Mouse (Mus musculus) kidney, embryonic 16.5 days (tissue): ENCODE data around the gene Tomm22. TPM values are rescaled to one million over a fixed set of nuclear protein-coding genes. Genes with fewer than 3 reads are reported as not detected.

Source experiments
- ATAC-seq: fragments of 200-750 bp; cut with Nextera tagmentation; 2 replicates; pipeline ENCODE4 v1.8.0; 2017; ENCODE audit warnings: moderate TSS enrichment; ENCODE audit not compliant: low FRiP score, low TSS enrichment
- H3K27ac ChIP-seq: fragments of 300-500 bp; sonication (generic); 2 replicates; pipeline ENCODE4 v1.5.1; 2014; ENCODE audit warnings: low read length
- H3K27me3 ChIP-seq: fragments of 300-500 bp; sonication (generic); 2 replicates; pipeline ENCODE4 v1.6.1; 2014; ENCODE audit warnings: low read length, control low read depth, mixed read lengths; ENCODE audit not compliant: insufficient read depth
- H3K36me3 ChIP-seq: fragments of 300-500 bp; sonication (generic); 2 replicates; pipeline ENCODE4 v1.6.1; 2014; ENCODE audit warnings: low read length, control low read depth, mixed read lengths; ENCODE audit not compliant: insufficient read depth
- H3K4me1 ChIP-seq: fragments of 300-500 bp; sonication (generic); 2 replicates; pipeline ENCODE4 v1.6.1; 2014; ENCODE audit warnings: low read length, control low read depth, mixed read lengths; ENCODE audit not compliant: insufficient read depth
- H3K4me2 ChIP-seq: fragments of 300-500 bp; sonication (generic); replicated peaks from 2 replicates; pipeline ENCODE4 v1.6.1; 2014; ENCODE audit warnings: low read depth, low read length
- H3K4me3 ChIP-seq: fragments of 300-500 bp; sonication (generic); 2 replicates; pipeline ENCODE4 v1.5.1; 2014; ENCODE audit warnings: mild to moderate bottlenecking, low read length
- H3K9ac ChIP-seq: fragments of 300-500 bp; sonication (generic); replicated peaks from 2 replicates; pipeline ENCODE4 v1.6.1; 2014; ENCODE audit warnings: low read length
- H3K9me3 ChIP-seq: fragments of 300-500 bp; sonication (generic); 2 replicates; pipeline ENCODE4 v1.6.1; 2016; ENCODE audit warnings: low read length, control low read depth
- WGBS: fragments of 180-500 bp; shearing (Covaris S2); extraction: QIAGEN DNeasy Blood & Tissue Kit; methylation state at CpG from one replicate; pipeline ENCODE4 v1.1.7; 2014; 5-methylcytosine and 5-hydroxymethylcytosine counted together
- polyA plus RNA-seq: library from polyadenylated mRNA; unstranded; fragments of >200 nt; fragmentation: Nextera tagmentation; extraction: Ambion mirVana; gene quantifications from 2 replicates; pipeline ENCODE4 v1.2.1, GENCODE M21; 2015

Tomm22 gene
- polyA plus RNA-seq, 1 experiment from 2014 or later = 263 TPM

DNA sequence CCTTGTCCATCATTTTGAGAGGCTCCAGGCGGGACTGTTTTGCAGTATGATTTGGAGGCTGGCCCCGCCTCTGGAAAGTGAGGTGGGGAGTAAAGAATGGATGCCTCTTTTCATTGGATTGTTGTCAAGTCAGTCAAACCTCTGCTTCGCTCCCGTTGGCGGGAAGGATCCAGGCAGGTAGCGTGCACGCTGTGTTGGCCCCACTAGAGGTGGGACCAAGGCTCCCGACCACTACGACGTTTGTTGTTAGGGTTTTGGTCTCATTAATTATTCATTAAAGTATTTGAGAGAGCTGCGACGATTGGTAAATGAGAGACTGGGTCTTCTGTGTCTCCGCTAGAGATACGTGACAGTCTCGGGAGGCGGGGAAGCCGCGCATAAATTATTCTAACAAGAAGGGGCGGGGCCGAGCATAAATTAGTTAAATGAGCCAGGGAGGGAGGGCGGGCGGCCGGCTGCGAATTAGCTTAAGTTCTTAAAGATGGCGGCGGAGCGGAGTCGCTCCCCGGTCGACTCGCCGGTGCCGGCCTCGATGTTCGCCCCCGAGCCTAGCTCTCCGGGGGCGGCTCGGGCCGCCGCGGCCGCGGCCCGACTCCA is 19.9 kb downstream of the Tomm22 start, which contains the start of gene Gtpbp1:
Gene Gtpbp1, plus strand, starts transcription at position 420 of the 597 bp plus-strand sequence.
- Histone ChIP-seq H3K4me1 (peaks cover 53% of the 10 kb centered on the region), H3K36me3 (0 out of 2 replicates have a peak, but pooled peaks cover 3% of the 10 kb centered on the region), H3K9me3 (no peaks in the 10 kb centered on the region), H3K27me3 (no peaks in the 10 kb centered on the region), H3K9ac (peak within 1 kb of the TSS; percentile 91), H3K4me2 (peak within 1 kb of the TSS; percentile 84), H3K27ac (peak within 1 kb of the TSS; percentile 75), H3K4me3 (peak within 1 kb of the TSS; percentile 91)
- under 1% methylated on average over 45 of the region's 45 CpGs for WGBS
- peak; percentile 97 for ATAC-seq

DNA sequence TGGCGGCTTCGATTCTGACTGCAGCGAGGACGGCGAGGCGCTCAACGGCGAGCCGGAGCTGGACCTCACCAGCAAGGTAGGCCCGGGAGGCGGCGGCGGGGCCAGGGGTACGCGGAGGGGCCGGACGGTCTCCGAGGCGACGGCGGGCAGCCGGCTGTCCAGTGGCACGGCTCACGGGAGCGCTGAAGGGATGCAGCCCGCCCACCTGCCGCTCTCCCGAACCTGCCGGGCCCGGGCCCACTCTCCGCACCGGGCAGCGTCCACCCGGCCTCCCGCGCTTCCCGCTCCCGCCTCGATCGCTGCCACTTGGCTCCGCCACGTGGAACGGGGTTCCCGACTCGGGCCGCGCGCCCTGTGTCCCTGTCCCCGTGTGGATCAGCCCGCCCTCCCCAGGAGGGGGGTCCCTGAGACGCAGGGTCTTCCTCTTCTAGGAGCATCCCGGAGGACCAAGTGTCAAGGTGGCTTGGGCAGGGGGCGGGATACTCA is 20.4 kb downstream of the Tomm22 start:
- peak overlapping the region; percentile 76 for H3K4me2 ChIP-seq
- H3K4me3 ChIP-seq = peak overlapping the region; percentile 91
- peak; percentile 9 for ATAC-seq
- peak overlapping the region; percentile 75 for H3K27ac ChIP-seq
- H3K36me3 ChIP-seq = 0 out of 2 replicates have a peak, but pooled peaks cover 3% of the 10 kb centered on the region
- H3K27me3 ChIP-seq = no peaks in the 10 kb centered on the region
- H3K9me3 ChIP-seq = no peaks in the 10 kb centered on the region
- peaks cover 48% of the 10 kb centered on the region for H3K4me1 ChIP-seq
- WGBS = 0% methylated on average over 45 of the region's 53 CpGs
- peak overlapping the region; percentile 91 for H3K9ac ChIP-seq

GRCm38 (mm10) chr15:79692334-79692733 is 21.7 kb downstream of the Tomm22 start:
- ATAC-seq = no peak
- Histone ChIP-seq H3K27me3 (no peaks in the 10 kb centered on the region), H3K9me3 (no peaks in the 10 kb centered on the region), H3K4me1 (peaks cover 55% of the 10 kb centered on the region), H3K36me3 (0 out of 2 replicates have a peak, but pooled peaks cover 3% of the 10 kb centered on the region), H3K27ac (no peak overlapping the region), H3K4me3 (no peak overlapping the region), H3K9ac (no peak overlapping the region), H3K4me2 (peak overlapping the region; percentile 76; the same call in 1 of the 2 replicates)
- WGBS = 51% methylated on average over 5 of the region's 5 CpGs

DNA sequence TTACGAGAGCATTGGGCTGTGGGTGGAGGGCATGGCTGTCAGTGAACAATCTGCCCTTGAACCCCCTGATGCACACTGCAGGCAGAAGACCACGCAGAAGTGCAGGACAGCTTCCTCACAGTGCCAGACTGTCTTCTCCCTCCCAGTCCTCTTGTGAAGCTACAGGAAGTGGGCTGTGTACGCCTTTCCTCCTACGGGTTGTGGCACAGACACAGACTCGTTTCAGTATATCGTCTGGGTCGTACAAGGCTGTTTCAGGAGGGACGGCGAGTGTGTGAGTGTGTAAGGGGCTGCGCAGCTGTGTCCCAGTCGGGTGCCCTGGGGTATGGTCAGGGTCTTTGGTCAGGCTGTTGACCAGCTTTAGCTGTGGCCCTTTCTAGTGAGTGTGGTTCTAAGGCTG is 23.1 kb downstream of the Tomm22 start:
- 69% methylated on average over 11 of the region's 11 CpGs for WGBS
- H3K9ac ChIP-seq = no peak overlapping the region
- H3K9me3 ChIP-seq = no peaks in the 10 kb centered on the region

DNA sequence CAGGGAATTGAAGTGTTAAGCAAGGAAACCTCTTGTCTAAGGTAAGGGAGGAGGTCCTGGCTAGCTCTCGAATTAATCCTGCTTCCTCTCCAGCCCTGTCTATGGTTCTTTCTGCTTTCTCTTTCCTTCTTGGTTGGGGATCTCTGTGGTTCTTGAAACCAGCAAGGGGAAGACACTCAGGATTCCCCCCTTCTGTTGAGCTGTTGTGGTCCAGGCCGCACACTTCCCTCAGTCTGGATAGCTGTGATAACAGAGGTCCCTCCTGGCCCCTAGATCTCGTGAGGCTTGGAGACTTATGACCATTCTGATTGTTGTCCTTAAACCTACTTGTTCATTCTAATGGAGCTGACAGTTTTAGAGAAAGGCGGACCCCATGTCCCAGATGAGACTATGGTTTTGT is 23.9 kb downstream of the Tomm22 start:
- Histone ChIP-seq H3K9me3 (no peaks in the 10 kb centered on the region), H3K9ac (no peak overlapping the region), H3K27me3 (no peaks in the 10 kb centered on the region), H3K4me1 (peaks cover 53% of the 10 kb centered on the region), H3K27ac (no peak overlapping the region), H3K4me2 (no peak overlapping the region), H3K36me3 (0 out of 2 replicates have a peak, but pooled peaks cover 3% of the 10 kb centered on the region), H3K4me3 (no peak overlapping the region)
- ATAC-seq = no peak
- 91% methylated on average over 4 of the region's 4 CpGs for WGBS

More for the DNA sequence above, 23.1 kb downstream of the Tomm22 start:
- peaks cover 57% of the 10 kb centered on the region for H3K4me1 ChIP-seq
- H3K27ac ChIP-seq = no peak overlapping the region
- 0 out of 2 replicates have a peak overlapping the region, but pooled peaks have one; percentile 5 for H3K4me3 ChIP-seq
- 0 out of 2 replicates have a peak, but pooled peaks cover 3% of the 10 kb centered on the region for H3K36me3 ChIP-seq
- no peak for ATAC-seq
- no peaks in the 10 kb centered on the region for H3K27me3 ChIP-seq
- no peak overlapping the region for H3K4me2 ChIP-seq

DNA sequence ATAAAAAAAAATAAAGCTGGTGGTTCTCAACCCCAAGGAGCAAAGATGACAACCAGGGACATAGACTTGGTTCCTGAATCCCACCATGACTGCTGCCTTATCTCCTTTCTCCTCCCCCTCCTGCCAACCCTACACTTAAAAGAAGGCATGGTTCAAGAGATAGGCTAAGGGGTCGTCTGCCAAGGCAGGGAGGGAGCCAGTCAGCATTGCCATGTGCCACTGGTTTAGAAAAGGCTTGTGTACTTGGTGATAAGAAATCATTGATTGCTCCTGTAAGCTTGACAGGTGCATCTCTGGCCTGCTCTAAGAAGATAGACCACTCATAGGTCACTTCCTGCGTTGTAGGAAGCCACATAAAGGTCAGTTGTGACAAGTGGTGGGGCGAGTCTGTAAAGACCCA is 24.9 kb downstream of the Tomm22 start:
- no peak overlapping the region for H3K9ac ChIP-seq
- no peaks in the 10 kb centered on the region for H3K9me3 ChIP-seq
- no peak overlapping the region for H3K4me3 ChIP-seq
- H3K36me3 ChIP-seq = 0 out of 2 replicates have a peak, but pooled peaks cover 3% of the 10 kb centered on the region
- H3K27me3 ChIP-seq = no peaks in the 10 kb centered on the region
- H3K4me2 ChIP-seq = no peak overlapping the region
- H3K27ac ChIP-seq = no peak overlapping the region
- ATAC-seq = no peak
- H3K4me1 ChIP-seq = peaks cover 47% of the 10 kb centered on the region
- WGBS = 47% methylated on average over 3 of the region's 3 CpGs

DNA sequence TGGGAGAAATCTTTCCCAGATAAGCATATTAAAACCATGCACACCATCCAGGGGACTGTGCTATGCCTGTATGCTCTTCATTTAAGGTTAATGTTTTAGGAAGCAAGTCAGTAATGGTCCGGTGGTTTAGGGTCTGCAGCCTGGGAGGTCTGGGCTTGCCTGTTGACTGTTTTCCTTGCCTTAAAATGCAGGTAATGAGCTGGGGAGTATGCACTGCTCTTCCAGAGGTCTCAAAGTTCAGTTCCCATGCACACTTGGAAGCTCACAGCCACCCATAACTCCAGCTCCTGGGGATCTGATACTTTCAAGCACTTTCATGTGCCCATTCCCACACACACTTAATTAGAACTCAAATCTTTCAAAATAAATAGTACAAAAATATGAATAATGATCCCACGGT is 25.8 kb downstream of the Tomm22 start:
- Histone ChIP-seq H3K9ac (no peak overlapping the region), H3K27ac (peak overlapping the region; percentile 57; the same call in 1 of the 2 replicates), H3K36me3 (0 out of 2 replicates have a peak, but pooled peaks cover 3% of the 10 kb centered on the region), H3K9me3 (no peaks in the 10 kb centered on the region), H3K27me3 (no peaks in the 10 kb centered on the region), H3K4me2 (no peak overlapping the region), H3K4me3 (no peak overlapping the region), H3K4me1 (peaks cover 45% of the 10 kb centered on the region)
- 57% methylated on average over 2 of the region's 2 CpGs for WGBS
- ATAC-seq = peak; percentile 66

DNA sequence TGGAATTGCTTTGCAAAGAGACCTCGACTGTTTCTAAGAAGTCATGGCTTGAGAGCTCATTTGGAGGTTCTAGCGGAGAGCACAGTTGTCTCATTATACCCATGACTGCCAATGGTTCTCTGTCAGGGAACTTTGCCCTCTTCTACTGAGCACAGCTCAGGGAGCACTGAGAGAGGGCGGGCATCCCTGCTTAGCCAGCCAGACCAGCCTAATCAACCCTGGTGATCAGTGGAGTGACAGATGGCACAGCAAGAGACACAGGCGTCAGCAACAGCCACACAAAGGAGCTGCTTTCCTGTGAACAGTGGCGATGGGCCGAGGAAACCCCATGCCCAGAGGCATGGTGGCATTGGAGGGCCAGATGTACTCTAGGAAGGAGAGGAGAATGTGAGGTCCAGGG is 26.4 kb downstream of the Tomm22 start:
- Histone ChIP-seq H3K27ac (peak overlapping the region; percentile 57; the same call in 1 of the 2 replicates), H3K9me3 (no peaks in the 10 kb centered on the region), H3K27me3 (no peaks in the 10 kb centered on the region), H3K4me2 (no peak overlapping the region), H3K4me1 (peaks cover 40% of the 10 kb centered on the region), H3K9ac (no peak overlapping the region), H3K36me3 (0 out of 2 replicates have a peak, but pooled peaks cover 3% of the 10 kb centered on the region), H3K4me3 (no peak overlapping the region)
- WGBS = 61% methylated on average over 6 of the region's 6 CpGs
- peak; percentile 65 for ATAC-seq

GRCm38 (mm10) chr15:79697558-79698187 is 27.0 kb downstream of the Tomm22 start:
- no peak overlapping the region for H3K27ac ChIP-seq
- no peak overlapping the region for H3K9ac ChIP-seq
- no peaks in the 10 kb centered on the region for H3K27me3 ChIP-seq
- 0 out of 2 replicates have a peak, but pooled peaks cover 3% of the 10 kb centered on the region for H3K36me3 ChIP-seq
- peaks cover 33% of the 10 kb centered on the region for H3K4me1 ChIP-seq
- H3K4me2 ChIP-seq = no peak overlapping the region
- H3K4me3 ChIP-seq = no peak overlapping the region
- WGBS = 44% methylated on average over 9 of the region's 9 CpGs
- peak; percentile 35; the same call in 1 of the 2 replicates for ATAC-seq
- H3K9me3 ChIP-seq = no peaks in the 10 kb centered on the region
